Mouse (Mus musculus): ENCODE results near the gene Tbk1.

The Tbk1 gene

DNA sequence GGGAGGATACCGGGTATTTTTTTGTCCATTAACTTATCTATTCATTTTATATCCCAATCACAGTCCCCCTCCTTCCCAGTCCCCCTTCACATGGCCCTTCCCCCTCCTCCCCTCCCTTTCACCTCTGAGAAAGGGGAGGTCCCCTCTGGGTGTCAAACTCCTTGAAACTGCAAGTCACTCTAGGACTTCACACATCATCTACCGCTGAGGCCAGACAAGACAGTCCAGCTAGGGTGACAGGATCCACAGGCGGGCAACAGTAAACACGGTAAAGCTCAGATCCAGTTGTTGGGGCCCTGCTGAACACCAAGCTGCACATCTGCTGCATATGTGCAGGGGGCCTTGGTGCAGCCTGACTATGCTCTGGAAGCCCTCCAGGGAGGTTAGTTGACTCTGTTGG is 51.6 kb downstream of the Tbk1 start:
- DNase-seq (ENCODE audit: low spot score): no peak

DNA sequence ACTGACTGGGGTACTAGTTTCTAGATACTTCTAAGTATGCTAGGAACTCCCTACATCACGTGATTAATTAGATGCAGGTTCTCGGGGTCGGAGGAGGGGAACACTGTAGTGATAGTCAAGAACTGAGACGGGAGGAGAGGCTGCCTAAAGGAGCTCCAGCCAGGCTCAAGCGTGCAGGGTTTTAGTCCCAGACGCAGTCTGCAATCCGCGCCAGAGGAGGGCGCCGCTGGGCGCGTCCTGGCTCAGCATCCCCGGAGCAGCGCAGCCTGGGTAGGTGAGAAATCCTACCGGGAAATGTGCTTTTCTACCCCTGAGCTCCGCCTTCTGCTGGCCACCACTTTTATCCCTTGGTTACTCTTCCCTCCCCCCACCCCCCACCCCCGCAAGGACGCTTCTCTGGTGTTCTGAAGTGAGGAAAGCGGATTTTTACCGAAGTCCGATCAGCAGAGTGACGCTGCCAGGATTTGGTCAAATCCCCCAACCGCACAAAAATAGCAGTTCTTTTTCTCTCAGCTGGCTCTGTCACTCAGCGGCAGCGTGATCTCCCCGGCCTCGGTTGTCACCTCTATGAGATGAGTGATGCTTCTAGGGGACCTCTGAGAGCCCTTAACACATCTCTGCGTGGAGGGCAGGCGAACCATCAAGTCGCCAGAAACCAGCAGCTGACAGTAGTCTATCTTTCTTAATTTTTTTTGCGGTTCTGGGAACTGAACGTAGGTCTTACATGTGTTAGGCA is 53.3 kb downstream of the Tbk1 start:
- peak; percentile 42 for DNase-seq (ENCODE audit: low spot score)

DNA sequence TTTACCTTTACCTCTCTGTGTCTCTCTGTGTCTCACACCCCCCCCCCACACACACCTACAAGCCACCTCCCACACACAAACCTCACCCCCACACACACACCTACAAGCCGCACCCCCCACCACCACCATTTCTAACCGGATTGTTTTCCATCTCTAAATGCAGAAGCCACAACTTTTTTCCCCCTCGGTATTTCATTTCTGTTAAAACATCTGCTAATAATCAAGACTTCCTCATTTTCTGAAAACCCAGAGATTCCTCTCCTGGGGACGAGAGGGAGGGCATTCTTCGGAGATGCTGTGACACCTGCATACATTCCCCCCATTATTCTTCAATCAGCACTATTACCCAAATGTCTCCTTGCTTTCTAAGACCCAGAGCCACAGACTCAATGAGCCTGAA is 55.0 kb downstream of the Tbk1 start:
- DNase-seq (ENCODE audit: low spot score): no peak

DNA sequence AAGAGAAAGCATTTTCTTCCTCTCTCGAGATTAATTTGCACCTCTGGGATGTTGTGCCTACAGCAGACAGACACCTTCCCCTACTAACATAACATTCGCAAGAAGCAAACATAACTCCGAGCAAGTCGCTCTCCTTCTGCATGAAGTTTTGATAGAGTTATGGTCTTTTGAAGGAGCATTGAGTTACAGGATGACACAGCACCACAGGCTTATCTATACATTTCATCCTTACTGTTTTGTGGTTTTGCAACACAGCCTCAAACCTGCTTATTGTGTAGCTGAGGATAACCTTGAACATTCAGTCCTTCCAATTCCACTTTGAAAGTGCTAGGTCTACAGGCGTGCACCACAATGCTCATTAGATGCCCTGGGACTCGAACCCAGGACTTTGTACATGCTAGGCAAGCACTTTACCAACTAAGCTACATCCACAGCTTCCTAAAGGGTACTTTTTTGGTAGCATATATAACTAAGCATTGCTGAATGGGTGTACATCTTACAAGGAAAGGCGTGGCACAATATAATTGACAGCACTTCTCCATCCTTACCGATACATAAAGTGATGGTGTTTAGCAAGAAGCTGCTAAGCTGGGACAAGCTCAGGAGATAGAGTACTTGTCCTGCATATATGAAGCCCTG is 56.1 kb downstream of the Tbk1 start:
- no peak for DNase-seq (ENCODE audit: low spot score)

DNA sequence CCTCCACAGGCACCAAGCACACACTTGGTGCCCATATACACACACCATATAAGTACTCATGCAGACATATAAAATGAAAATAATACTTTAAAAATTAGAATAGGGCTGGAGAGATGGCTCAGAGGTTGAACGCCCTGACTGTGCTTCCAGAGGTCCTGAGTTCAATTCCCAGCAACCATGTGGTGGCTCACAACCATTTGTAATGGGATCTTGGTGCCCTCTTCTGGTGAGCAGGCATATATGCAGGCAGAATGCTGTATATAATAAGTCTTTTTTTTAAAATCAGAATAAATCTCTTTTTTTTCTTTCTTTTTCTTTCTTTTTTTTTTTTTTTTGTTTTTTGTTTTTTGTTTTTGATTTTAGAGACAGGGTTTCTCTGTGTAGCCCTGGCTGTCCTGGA is 57.3 kb downstream of the Tbk1 start:
- DNase-seq (ENCODE audit: low spot score): no peak

DNA sequence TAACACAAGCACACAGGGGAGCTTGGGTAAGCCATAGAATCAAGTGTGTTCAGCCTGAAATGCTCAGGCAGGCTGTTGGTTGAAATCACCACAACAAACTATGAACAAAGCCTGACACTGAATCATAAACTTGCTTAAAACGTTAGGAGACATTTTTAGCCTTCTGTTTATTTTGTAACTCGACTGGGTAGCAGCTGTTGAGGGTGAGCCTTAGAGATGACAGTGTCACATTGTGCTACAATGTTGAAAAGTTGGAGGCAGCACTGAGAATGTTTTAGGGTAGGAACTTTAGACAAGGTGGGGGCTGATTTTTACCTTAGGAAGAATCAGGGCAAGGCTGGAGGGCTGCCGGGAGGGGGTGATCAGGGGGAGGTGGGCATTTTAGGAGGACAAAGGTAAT is 58.1 kb downstream of the Tbk1 start:
- DNase-seq (ENCODE audit: low spot score): no peak

DNA sequence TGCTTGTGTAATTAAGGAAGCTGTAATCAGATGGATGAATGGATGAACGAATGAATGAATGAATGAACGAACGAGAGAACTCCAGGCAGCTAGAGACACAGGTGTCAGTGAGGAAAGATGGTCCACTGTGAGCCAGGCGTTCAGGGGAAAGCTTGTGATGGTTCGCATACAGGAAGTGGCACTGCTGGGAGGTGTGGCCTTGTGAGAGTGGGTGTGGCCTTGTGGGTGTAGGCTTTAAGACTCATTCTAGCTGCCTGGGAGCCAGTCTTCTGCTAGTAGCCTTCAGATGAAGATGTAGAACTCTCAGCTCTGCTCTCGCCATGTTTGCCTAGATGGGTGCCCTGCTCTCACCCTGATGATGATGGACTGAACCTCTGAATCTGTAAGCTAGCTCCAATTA is 59.5 kb downstream of the Tbk1 start:
- DNase-seq (ENCODE audit: low spot score): no peak

DNA sequence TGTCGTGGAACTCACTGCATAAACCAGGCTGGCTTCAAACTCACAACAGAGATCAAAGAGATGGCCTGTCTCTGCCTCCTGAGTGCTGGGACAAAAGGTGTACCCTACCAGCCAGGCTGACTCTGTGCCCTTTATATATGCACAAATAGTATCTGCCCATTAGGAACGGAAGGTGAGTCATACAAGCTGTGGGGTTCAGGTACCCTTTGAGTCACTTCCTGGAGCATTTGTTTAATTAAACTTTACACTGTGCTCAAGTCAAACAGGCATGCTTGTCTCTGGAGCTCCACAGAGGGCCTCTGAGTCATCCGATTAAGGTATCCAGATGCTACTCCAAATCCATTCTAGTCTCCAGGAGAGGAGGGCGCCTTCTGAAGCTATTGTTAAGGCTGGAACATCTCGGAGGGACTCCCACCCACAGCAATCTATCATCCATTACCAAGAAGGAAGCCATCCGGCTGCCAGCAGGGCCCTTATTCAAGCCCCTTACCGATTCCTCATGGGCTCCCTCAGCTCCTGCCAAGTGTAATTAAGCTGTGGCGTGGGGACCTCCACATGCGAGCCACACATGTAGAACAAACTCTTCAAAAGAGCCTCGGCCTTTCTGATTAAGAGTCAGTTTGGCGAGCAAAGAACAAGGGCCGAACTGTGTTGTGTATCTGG is 65.5 kb downstream of the Tbk1 start:
- no peak for DNase-seq (ENCODE audit: low spot score)

DNA sequence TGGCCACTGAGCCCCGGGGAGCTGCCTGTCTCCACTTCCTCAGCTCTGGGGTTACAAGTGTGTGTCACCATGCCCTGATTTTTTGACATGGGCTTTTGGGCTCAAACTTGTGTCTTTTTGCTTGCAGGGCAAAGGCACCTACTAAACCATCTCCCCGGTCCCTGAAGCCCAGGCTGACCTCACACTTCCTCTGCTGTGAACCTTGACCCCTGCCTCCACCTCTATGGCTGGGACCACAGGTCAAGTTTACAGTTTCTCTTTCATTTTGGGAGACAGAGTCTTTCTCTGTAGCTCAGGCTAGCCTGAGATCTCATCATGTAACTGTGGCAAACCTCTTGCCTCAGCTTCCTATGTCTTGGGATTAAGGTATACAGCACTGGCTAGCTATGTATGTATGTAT is 66.9 kb downstream of the Tbk1 start:
- DNase-seq (ENCODE audit: low spot score): no peak

DNA sequence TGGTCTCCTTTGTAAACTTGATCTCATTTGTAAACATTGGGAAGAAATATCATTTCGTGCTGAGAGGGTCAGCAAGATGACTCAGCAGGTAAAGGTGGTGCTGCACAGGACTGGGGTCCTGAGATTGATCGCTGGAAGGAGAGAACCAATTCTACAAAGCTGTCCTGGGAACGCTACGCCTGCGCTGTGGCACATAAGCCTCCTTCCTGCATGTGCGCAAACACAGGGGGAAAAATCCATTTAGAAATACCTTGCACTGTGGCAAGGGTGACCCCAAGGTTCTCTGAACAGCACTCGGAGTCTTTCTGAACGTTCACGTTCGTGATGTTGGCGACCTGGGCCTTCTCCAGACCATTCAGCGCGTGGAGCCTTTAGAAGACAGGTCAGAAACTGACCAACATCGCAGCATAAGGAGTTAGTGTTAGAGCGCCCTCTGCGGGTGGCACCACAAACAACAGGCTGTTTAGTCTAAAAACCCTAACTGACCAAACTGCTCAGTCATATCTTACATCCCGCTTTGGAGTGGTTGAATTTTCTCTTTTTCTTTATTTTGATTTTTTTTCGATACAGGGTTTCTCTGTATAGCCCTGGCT is 70.5 kb downstream of the Tbk1 start:
- DNase-seq (ENCODE audit: low spot score): peak; percentile 87

DNA sequence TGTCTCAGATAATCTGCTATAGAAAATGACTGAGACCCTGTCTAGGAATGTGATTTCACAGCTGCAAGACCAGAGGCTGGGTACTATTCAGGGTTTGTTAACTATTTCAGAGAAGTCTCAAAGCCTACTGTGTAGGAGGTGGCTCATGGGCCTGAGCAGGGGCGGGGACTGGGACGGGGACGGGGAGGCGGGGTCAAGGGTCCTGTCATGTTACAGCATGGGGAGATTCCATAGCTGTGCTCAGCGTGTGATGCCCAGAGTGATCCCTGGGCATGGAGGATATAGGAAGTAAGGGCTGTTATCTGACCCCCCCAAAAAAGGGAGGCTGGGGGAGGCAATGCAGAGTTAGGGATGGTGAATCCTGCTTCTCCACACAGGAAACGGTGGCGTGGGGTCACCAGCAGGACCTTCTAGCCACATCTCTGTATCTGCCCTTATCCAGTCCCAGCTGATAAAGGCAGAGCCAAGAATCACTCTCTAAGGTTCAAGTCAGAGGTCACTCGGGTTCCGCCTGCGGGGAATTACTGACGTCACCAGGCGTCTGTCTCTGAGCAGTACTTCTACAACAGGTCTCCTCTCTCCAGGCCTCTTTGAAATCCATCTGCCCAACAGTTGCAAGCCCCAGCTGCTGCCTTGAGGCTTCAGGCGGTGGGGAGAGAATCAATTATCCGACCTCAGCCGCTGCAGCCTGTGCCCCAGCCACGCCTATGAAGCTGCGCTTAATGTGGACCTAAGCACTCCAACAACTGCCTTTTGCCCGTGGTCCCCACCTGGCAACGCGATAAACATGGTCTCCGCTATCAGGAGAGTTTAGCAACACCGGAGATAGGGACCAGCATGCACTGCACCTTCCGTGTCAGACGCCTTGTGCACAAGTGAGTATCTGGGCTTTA is 76.6 kb downstream of the Tbk1 start:
- no peak for DNase-seq (ENCODE audit: low spot score)

DNA sequence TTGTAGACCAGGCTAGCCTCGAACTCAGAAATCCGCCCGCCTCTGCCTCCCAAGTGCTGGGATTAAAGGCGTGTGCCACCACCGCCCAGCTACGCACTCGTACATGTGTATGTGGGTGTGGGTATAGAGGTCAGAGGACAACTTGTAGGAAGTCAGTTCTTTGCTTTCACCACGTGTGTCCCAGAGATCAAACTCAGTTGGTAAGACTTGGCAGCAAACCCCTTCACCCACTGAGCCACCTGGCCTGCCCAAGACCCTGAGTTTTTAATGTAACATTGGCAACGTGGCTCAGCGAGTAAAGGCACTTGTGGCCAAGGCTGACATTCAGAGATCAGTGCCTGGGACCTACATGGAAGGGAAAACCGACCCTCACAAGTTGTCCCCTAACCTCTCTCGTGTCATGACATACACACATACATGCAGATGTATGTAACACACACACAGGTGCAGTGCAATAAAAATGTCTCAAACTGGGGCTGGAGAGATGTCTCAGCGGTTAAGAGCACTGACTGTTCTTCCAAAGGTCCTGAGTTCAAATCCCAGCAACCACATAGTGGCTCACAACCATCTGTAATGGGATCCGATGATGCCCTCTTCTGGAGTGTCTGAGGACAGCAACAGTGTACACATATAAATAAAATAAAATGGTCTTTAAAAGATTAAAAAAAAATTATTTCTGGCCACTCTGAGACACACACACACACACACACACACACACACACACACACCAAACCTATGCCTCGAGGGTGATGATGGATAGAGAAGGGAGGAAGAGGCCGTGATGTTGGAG is 78.6 kb downstream of the Tbk1 start:
- DNase-seq (ENCODE audit: low spot score): no peak

DNA sequence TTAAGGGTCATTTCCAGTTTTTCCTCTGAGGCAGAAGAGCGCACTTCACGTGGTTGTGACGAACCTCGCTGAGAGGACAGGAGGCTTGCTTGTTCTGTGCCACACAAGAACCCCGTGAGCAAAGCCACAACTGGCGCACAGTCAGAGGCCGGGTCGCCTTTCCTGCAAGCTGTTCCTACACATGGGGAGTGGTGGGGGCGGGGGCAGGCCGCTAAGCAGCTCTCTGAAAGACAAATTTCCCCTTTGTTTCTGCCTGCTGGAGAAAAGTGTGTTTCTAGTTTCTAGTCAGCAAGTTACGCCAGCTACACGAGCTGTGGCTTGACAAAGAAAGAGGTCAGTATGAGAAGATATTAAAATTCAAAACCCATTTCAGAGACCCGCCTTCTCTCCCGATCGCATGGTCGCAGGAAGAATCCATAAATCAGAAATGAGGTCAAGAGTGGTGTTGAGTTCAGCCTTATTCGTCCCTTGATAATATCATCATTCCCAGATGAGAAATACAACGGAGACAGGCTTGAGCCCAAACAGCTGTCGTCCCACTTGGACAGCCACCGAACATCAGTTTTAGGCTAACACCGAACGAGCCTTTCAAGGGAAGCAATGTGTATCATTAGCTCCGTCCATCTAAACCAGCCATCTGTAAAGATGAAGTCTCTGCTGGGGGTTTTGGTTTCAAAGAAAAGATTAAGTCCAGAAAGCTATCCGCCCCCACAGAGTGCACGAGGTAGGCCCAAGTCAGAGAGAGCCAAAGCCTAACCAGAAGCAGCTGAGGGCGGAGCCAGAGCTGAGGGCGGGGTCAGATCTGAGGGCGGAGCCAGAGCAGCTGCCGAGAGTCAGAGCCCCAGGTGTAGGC is 79.6 kb downstream of the Tbk1 start:
- peak; percentile 66 for DNase-seq (ENCODE audit: low spot score)

DNA sequence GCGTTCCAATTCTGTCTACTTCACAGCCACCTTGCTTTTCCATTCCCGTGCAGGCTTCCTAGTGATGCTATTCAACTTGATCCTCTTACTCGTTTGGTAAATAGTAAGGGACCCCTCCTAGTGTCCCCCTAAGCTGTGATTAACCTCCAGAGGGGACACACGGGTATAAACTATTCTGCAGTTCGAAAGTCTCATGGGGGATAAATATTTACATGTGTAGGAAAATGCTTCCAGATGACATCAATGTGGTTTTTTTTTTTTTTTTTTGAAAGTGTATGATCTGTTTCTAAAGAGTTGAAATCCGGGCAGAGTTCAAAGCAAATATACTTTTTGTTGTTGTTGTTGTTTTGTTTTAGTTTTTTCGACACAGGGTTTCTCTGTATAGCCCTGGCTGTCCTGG is 80.7 kb downstream of the Tbk1 start:
- no peak for DNase-seq (ENCODE audit: low spot score)

DNA sequence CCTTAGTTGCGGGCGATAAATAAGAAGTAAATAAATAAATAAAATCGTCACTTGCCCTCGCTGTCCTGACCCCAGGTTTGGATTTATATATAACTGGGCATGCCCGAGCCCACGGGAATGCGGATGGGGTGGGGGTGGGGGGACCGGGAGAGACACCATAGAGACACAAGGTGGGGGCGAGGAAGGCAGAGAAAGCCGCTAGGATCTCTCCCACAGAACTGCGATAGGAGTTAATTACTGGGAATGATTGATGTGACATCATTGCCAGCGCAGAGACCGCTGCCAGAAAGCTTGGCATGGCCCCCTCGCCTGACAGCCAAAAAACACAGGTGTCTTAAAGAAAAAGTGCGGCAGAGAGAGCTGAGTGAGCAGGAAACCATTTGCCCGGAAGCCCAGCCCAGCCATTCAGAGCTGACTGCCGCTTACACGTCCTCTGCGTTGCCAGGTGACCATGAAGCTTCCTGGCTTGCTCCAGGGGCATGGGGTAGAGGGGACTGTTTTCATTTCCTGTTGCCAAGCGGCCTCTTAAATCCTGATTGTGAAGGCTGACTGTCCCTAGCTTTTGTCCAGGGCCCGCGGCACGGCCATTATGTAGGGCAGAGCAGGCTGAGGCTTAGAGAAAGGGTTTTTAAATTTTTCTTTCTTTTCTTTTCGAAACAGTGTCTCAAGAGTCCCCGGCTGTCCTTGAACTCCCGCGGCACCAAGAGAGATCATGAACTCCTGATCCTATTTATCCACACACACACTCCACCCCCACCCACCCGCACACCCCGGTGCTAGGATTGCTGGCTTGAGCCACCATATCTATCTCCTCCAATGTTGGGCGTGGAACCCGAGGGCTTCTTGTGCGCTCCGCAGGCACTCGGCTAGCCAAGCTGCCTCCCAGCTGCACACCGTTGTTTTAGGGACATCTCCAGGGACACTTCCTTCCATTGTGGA is 81.3 kb downstream of the Tbk1 start:
- DNase-seq (ENCODE audit: low spot score): peak; percentile 60

DNA sequence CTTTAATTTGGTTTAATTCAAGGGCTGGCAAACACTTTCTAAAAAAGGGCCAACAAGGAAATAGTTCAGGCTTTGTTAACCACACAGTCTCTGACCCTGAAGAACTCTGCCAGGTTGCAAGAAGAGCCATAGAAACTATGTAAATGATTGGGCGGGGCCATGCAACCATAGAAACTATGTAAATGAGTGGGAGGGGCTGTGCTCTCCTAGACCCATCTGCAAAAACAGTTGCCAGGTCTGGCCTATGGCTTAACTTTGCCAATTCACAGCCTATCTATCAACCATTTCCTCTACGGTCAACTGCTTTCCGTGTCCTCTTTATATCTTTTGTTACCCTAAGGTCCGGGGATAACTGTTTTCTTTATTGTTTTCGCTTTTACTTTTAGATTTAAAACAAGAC is 85.4 kb downstream of the Tbk1 start:
- DNase-seq (ENCODE audit: low spot score): no peak

DNA sequence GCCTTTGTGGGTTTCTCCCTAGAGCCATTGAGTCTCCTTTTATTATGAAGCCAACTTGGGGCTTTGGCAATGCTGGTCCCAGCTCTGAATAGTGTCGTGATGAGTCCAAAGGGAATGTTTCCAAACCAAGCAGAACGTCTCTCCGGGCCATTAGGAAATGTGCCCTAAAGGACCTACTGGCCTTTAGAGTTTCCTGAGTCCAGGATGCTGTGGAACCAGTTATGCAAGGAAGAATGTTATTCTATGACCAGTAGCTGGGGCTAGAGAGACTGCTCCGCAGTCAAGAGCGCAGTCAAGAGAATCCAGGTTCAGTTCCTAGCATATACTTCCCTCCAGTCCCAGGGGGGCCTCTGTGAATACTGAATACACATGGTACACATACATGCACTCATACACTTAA is 86.6 kb downstream of the Tbk1 start:
- no peak for DNase-seq (ENCODE audit: low spot score)

DNA sequence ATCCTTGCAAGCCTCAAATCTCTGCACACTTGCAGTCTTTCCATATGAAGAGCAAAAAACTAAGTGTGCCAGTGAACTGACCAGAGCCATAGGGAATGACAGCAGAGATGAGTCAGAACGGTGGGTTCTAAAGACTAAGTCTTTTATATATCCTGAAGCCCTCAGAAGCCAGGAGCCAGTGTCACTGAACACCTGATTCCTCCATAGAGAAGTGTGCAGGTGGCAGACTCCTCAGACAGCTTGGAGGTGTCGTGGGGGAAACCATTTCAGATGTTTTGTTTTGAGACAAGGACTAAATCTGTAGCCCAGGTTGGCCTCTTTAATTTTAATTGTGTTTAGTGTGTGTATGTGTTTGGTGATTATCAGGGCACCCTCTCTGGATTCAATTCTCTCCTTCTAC is 87.5 kb downstream of the Tbk1 start:
- DNase-seq (ENCODE audit: low spot score): no peak

DNA sequence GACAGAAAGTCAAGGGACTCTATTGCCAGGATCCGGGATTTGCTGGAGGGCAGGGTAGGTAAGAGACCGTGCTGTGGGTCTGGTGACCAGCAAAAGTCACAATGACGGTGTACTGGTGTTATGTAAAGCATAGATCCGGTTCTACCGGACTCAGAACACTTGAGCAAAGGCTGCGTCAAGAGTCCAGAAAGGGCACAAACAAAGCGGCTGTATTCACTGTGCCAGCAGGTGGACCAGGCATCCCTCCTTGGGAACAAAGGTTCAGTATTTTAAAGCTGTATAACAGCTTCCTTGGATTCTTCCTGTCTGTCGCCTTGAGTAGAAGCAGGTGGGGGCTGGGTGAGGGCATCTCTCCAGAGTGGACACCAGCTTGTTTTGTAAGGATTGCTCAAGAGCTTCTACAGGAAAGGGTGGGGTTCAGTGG is 88.1 kb downstream of the Tbk1 start:
- no peak for DNase-seq (ENCODE audit: low spot score)

Data from ovary, postnatal 14 days (tissue).